Mouse (Mus musculus) CH12.LX (cell line): ENCODE data around the gene Gm1043. TPM values are rescaled to one million over a fixed set of nuclear protein-coding genes. Genes with fewer than 3 reads are reported as not detected.

Experiments used
- DNase-seq: peaks from one replicate; pipeline ENCODE4 v3.0.0-alpha.2; 2013; ENCODE audit errors: extremely low read depth
- H3K27ac ChIP-seq: 2 replicates; pipeline ENCODE4 v1.5.1; 2012; ENCODE audit warnings: low read depth, mild to moderate bottlenecking, control low read depth, moderate library complexity; ENCODE audit not compliant: insufficient read depth
- H3K27me3 ChIP-seq: replicated peaks from 2 replicates; pipeline ENCODE3; 2012; ENCODE audit warnings: inconsistent platforms
- H3K36me3 ChIP-seq, 2 experiments: replicated peaks in 1 of 2; 2 replicates each; pipeline versions ENCODE3 to v1.6.1; 2012; ENCODE audit warnings: inconsistent platforms in 1 of 2, low read length in 1 of 2, mild to moderate bottlenecking in 1 of 2, mixed read lengths in 1 of 2, moderate library complexity in 1 of 2; ENCODE audit not compliant: control insufficient read depth in 1 of 2, insufficient read depth in 1 of 2
- H3K4me1 ChIP-seq, 2 experiments: 2 replicates each; pipeline ENCODE4 v1.6.1; 2012; ENCODE audit warnings: inconsistent platforms in 1 of 2, moderate library complexity in 1 of 2; ENCODE audit not compliant: insufficient read depth in 2 of 2, control insufficient read depth in 1 of 2
- H3K4me2 ChIP-seq: 2 replicates; pipeline ENCODE4 v1.6.1; 2012; ENCODE audit warnings: low read depth, mild to moderate bottlenecking, control low read depth; ENCODE audit not compliant: poor library complexity, insufficient read depth, severe bottlenecking
- H3K4me3 ChIP-seq, 3 experiments: fragments of 150-350 bp in 1 of 3; sonication (generic) in 1 of 3; replicated peaks in 1 of 3; 2 replicates each; pipeline versions ENCODE3 to v1.5.1; 2011 to 2012; ENCODE audit warnings: low read depth in 2 of 3, low read length in 2 of 3, mild to moderate bottlenecking in 2 of 3, moderate library complexity in 2 of 3, control low read depth in 1 of 3, improper control_type of control experiment in 1 of 3, inconsistent platforms in 1 of 3, mixed read lengths in 1 of 3; ENCODE audit not compliant: poor library complexity in 1 of 3
- H3K79me2 ChIP-seq: replicated peaks from 2 replicates; pipeline ENCODE4 v1.6.1; 2012; ENCODE audit warnings: mild to moderate bottlenecking, moderate library complexity; ENCODE audit not compliant: control insufficient read depth, poor library complexity, insufficient read depth, severe bottlenecking; ENCODE audit errors: extremely low read depth
- H3K9ac ChIP-seq: 2 replicates; pipeline ENCODE4 v1.6.1; 2012; ENCODE audit warnings: low read depth, mild to moderate bottlenecking, control low read depth, moderate library complexity; ENCODE audit not compliant: insufficient read depth
- H3K9me3 ChIP-seq: replicated peaks from 2 replicates; pipeline ENCODE3; 2012; ENCODE audit warnings: low read length, inconsistent platforms, mixed read lengths
- BHLHE40 ChIP-seq: IDR thresholded peaks from 2 replicates; pipeline ENCODE4 v1.6.1; 2011; ENCODE audit warnings: mild to moderate bottlenecking, low read depth, low read length, improper control_type of control experiment
- CHD2 ChIP-seq: IDR thresholded peaks from 2 replicates; pipeline ENCODE4 v1.6.1; 2011; ENCODE audit warnings: low read length, improper control_type of control experiment
- ELF1 ChIP-seq: IDR thresholded peaks from 2 replicates; pipeline ENCODE4 v1.6.1; 2014; ENCODE audit warnings: low read depth, mild to moderate bottlenecking, inconsistent platforms, low read length, improper control_type of control experiment
- EP300 ChIP-seq: IDR thresholded peaks from 2 replicates; pipeline ENCODE4 v1.6.1; 2011; ENCODE audit warnings: low read length, improper control_type of control experiment
- ETS1 ChIP-seq: conservative IDR thresholded peaks from 2 replicates; pipeline ENCODE4 v1.6.1; 2012; ENCODE audit warnings: low read depth, mild to moderate bottlenecking, inconsistent platforms, low read length, improper control_type of control experiment, moderate library complexity
- GABPA ChIP-seq: IDR thresholded peaks from 2 replicates; pipeline ENCODE4 v1.6.1; 2012; ENCODE audit warnings: low read depth, low read length, improper control_type of control experiment, inconsistent platforms; ENCODE audit not compliant: insufficient replicate concordance
- HCFC1 ChIP-seq: IDR thresholded peaks from 2 replicates; pipeline ENCODE4 v1.6.1; 2012; ENCODE audit warnings: low read depth, mild to moderate bottlenecking, inconsistent platforms, low read length, improper control_type of control experiment
- IRF4 ChIP-seq: IDR thresholded peaks from 2 replicates; pipeline ENCODE4 v1.6.1; 2014; ENCODE audit warnings: low read depth, mild to moderate bottlenecking, inconsistent platforms, low read length, improper control_type of control experiment
- JUN ChIP-seq: IDR thresholded peaks from 2 replicates; pipeline ENCODE4 v1.6.1; 2011; ENCODE audit warnings: low read depth, mild to moderate bottlenecking, low read length, improper control_type of control experiment, moderate library complexity; ENCODE audit not compliant: insufficient read depth
- JUND ChIP-seq: conservative IDR thresholded peaks from 2 replicates; pipeline ENCODE4 v1.6.1; 2011; ENCODE audit warnings: low read depth, low read length, improper control_type of control experiment
- KAT2A ChIP-seq: IDR thresholded peaks from 2 replicates; pipeline ENCODE4 v1.6.1; 2012; ENCODE audit warnings: low read length, improper control_type of control experiment, inconsistent platforms; ENCODE audit not compliant: insufficient replicate concordance
- MAZ ChIP-seq: IDR thresholded peaks from 2 replicates; pipeline ENCODE4 v1.6.1; 2012; ENCODE audit warnings: low read depth, mild to moderate bottlenecking, inconsistent platforms, low read length, improper control_type of control experiment, moderate library complexity
- MEF2A ChIP-seq: IDR thresholded peaks from 2 replicates; pipeline ENCODE4 v1.6.1; 2014; ENCODE audit warnings: low read depth, mild to moderate bottlenecking, inconsistent platforms, low read length, improper control_type of control experiment, borderline replicate concordance
- MYC ChIP-seq: IDR thresholded peaks from 2 replicates; pipeline ENCODE4 v1.6.1; 2011; ENCODE audit warnings: low read depth, mild to moderate bottlenecking, improper control_type of control experiment, low read length
- NELFE ChIP-seq: IDR thresholded peaks from 2 replicates; pipeline ENCODE4 v1.6.1; 2011; ENCODE audit warnings: low read depth, low read length, improper control_type of control experiment
- NRF1 ChIP-seq: IDR thresholded peaks from 2 replicates; pipeline ENCODE4 v1.6.1; 2014; ENCODE audit warnings: low read depth, mild to moderate bottlenecking, inconsistent platforms, low read length, improper control_type of control experiment, moderate library complexity
- PAX5 ChIP-seq: IDR thresholded peaks from 2 replicates; pipeline ENCODE4 v1.6.1; 2012; ENCODE audit warnings: low read length, inconsistent platforms, mixed read lengths
- POLR2A ChIP-seq: IDR thresholded peaks from 2 replicates; pipeline ENCODE4 v1.6.1; 2011; ENCODE audit warnings: low read depth, mild to moderate bottlenecking, improper control_type of control experiment, low read length
- RAD21 ChIP-seq: IDR thresholded peaks from 2 replicates; pipeline ENCODE4 v1.6.1; 2011; ENCODE audit warnings: low read depth, mild to moderate bottlenecking, low read length, improper control_type of control experiment, moderate library complexity
- SMC3 ChIP-seq: IDR thresholded peaks from 2 replicates; pipeline ENCODE4 v1.6.1; 2011; ENCODE audit warnings: low read depth, low read length, improper control_type of control experiment
- TCF12 ChIP-seq: IDR thresholded peaks from 2 replicates; pipeline ENCODE4 v1.6.1; 2014; ENCODE audit warnings: low read depth, mild to moderate bottlenecking, inconsistent platforms, low read length, improper control_type of control experiment
- USF1 ChIP-seq: IDR thresholded peaks from 2 replicates; pipeline ENCODE4 v1.6.1; 2014; ENCODE audit warnings: low read depth, mild to moderate bottlenecking, inconsistent platforms, low read length, improper control_type of control experiment
- USF2 ChIP-seq: conservative IDR thresholded peaks from 2 replicates; pipeline ENCODE4 v1.6.1; 2011; ENCODE audit warnings: low read depth, low read length, improper control_type of control experiment
- ZC3H11A ChIP-seq: IDR thresholded peaks from 2 replicates; pipeline ENCODE4 v1.6.1; 2012; ENCODE audit warnings: low read depth, mild to moderate bottlenecking, inconsistent platforms, low read length, improper control_type of control experiment
- ZMIZ1 ChIP-seq: IDR thresholded peaks from 2 replicates; pipeline ENCODE4 v1.6.1; 2012; ENCODE audit warnings: low read depth, mild to moderate bottlenecking, inconsistent platforms, low read length, improper control_type of control experiment
- ZNF384 ChIP-seq: IDR thresholded peaks from 2 replicates; pipeline ENCODE4 v1.6.1; 2012; ENCODE audit warnings: low read depth, low read length, improper control_type of control experiment, inconsistent platforms
- dilution Hi-C: fragments of 300-500 bp; cut with MboI; formaldehyde crosslinking; loops from 2 replicates; pipeline ENCODE4 v1.14.3; 2020; ENCODE audit warnings: low sequenced_read_pairs; ENCODE audit not compliant: extremely low pct_unique_long_range_greater_than_20kb, extremely low pct_ligation_motif_present
- in situ Hi-C: fragments of 300-500 bp; cut with MboI; formaldehyde crosslinking; loops from 3 replicates; pipeline ENCODE4 v1.14.3; 2019; ENCODE audit warnings: low sequenced_read_pairs, low pct_ligation_motif_present, low pct_unique_long_range_greater_than_20kb, mixed read lengths
- polyA plus RNA-seq: library from polyadenylated mRNA; unstranded; fragments of >175 nt; gene quantifications from 2 replicates; pipeline ENCODE4 v1.2.1, GENCODE M21; 2012; ENCODE audit warnings: low read depth; ENCODE audit not compliant: insufficient read length
- total RNA-seq, 2 experiments: library from RNA; depleted of rRNA; stranded (reverse); fragments of 300-350 nt in 1 of 2; fragments of >200 nt in 1 of 2; gene quantifications; 2 replicates each; pipeline ENCODE4 v1.2.3; 2012 to 2014

Gm1043 gene
- total and polyA plus RNA-seq, 3 experiments: not detected

DNA sequence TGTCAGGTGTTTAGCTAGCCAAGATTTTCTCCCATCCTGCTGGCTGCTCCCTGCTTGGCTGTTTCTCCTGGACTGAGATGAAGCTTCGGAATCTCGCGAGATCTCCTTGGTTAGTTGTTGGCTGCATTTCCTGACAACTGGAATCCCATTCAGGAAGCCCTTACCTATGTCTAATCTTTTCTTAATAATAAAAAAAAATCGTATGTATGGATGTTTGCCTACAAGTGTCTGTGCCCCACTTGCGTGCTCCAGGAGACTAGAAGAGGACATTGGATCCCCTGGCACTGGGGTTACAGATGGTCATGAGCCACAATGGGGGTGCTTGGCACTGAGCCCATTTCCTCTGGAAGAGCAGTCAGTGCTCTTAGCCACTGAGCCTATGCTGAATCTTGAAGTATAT lies 32.3 kb upstream of the Gm1043 start:
- TF ChIP-seq TCF12: no peak
- TF ChIP-seq RAD21: no peak
- TF ChIP-seq EP300: no peak
- TF ChIP-seq NRF1: no peak
- TF ChIP-seq JUND: no peak
- TF ChIP-seq MEF2A: no peak
- TF ChIP-seq ZC3H11A: no peak
- no peak for TF ChIP-seq CHD2
- no peak for TF ChIP-seq ELF1
- no peak for TF ChIP-seq USF1
- TF ChIP-seq MYC: no peak
- no peak for TF ChIP-seq SMC3
- TF ChIP-seq GABPA: no peak
- no peak for TF ChIP-seq HCFC1
- TF ChIP-seq IRF4: no peak
- no peak for TF ChIP-seq KAT2A
- no peak for TF ChIP-seq ZMIZ1
- TF ChIP-seq ZNF384: no peak
- in situ Hi-C loops (no loop called here), dilution Hi-C loops (no loop called here)
- H3K4me3 ChIP-seq: no peak overlapping the region
- no peak overlapping the region for H3K9ac ChIP-seq
- DNase-seq: no peak
- H3K36me3 ChIP-seq: no peaks in the 10 kb centered on the region
- H3K27me3 ChIP-seq: no peaks in the 10 kb centered on the region
- H3K79me2 ChIP-seq: no peaks in the 10 kb centered on the region
- H3K9me3 ChIP-seq: no peaks in the 10 kb centered on the region
- H3K27ac ChIP-seq: no peak overlapping the region
- no peak overlapping the region for H3K4me2 ChIP-seq
- H3K4me1 ChIP-seq: peaks cover 11 to 41% of the 10 kb centered on the region in 2 experiments

DNA sequence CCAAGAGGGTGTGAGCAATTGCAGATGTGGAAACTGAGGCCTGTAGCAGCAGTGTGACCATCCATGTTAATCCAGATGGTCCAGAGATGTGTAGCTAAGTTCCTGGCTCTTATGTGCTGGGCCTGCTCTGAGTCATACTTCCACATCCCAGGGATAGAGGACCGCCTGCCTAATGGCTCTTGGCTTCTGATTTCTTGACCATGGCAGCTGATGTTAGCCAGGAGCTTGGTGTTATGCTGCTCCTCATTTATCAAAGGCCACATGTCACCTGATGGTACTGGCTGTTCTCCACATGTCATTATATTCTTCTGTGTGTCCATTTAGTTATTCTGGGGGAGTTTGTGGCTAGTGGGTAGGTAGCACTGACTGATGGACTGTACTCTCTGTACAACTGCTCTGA lies 29.4 kb upstream of the Gm1043 start:
- TF ChIP-seq BHLHE40 (no peak), ZC3H11A (no peak), USF2 (no peak), PAX5 (no peak), JUND (no peak), IRF4 (no peak), EP300 (no peak), ETS1 (no peak), NELFE (no peak), POLR2A (no peak), JUN (no peak), MEF2A (no peak), ZMIZ1 (no peak), MAZ (no peak)
- no peak overlapping the region for H3K27ac ChIP-seq
- dilution Hi-C loops (no loop called here), in situ Hi-C loops (no loop called here)
- peaks cover 8 to 31% of the 10 kb centered on the region in 2 experiments for H3K4me1 ChIP-seq
- no peaks in the 10 kb centered on the region for H3K27me3 ChIP-seq
- no peaks in the 10 kb centered on the region for H3K9me3 ChIP-seq
- no peak for DNase-seq
- H3K36me3 ChIP-seq: no peaks in the 10 kb centered on the region
- H3K4me3 ChIP-seq: no peak overlapping the region
- no peak overlapping the region for H3K4me2 ChIP-seq
- H3K9ac ChIP-seq: no peak overlapping the region
- no peaks in the 10 kb centered on the region for H3K79me2 ChIP-seq
